Mouse (Mus musculus): ENCODE data around the gene Adcy7. TPM values are rescaled to one million over a fixed set of nuclear protein-coding genes. Genes with fewer than 3 reads are reported as not detected.
A peak's percentile ranks its signal among the peaks of the same experiment; 100 is the strongest.

Adcy7 gene
- total RNA-seq, 2 experiments from 2014 or later: 9.4 to 10.3 TPM

DNA sequence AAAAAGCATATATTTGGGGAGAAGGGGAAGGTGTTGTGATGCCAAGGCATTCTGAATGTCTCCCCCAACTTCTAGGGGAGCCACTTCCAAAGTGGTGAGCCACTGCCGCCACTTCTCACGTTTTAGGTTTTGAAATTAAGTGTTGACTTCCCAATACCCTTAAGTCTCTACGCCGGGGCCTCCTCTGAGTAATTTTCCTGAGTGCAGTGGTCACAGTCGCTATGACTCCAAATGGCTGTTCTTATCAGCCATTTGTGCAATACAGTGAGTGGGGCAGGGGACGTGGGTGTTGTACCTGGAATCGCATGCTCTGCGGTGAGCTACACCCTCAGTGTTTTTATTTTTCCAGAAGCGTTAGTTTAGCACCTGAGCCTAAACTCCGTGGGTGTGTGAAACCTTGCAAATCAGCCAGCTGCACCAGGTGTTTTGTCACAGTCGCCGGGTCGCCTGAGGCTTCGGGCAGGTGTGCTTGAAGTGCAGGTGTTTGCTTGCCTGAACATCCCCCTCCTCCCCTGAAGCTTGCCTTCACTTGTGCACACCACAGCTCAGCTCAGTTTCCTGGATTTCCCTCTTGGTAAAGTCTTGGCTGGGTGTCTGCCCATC lies 5.3 kb upstream of the Adcy7 start:
- intact Hi-C loops (cut with DNase I): loop anchor here (5.0 to 10.0 kb wide), 2 partner anchors 90 to 488 kb away; no protein-coding TSS in a partner anchor
- no peak for DNase-seq (ENCODE audit: extremely low spot score in 1 of 2, low spot score in 2 of 2)

DNA sequence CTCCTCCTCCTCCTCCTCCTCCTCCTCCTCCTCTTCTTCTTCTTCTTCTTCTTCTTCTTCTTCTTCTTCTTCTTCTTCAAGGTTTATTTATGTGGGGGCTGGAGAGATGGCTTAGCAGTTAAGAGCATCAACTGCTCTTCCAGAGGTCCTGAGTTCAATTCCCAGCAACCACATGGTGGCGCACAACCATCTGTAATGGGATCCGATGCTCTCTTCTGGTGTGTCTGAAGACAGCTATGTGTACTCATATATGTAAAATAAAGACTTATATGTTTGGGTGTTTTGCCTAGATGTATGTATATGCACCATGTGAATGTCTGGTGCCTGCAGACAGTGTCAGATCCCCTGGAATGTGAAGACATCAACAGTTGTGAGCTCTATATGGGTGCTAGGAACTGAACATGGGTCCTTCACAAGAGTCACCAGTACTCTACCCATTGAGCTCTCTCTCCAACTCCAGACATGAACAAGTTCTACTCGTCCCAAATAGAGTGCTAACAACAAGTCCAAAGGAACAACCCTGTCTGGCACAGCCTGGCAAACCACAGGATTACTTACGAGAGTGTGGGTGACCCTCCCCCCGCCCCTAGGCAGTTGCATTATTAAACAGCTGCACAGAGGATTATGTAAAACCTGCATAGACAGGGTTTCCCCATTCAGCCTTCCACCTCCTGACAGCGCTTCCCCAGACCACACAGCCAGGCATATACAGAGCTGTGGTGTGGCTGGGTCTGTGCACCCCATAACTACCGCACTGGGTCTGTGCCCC lies 2.9 kb upstream of the Adcy7 start:
- intact Hi-C loops (cut with DNase I): loop anchor here (5.0 to 10.0 kb wide), 2 partner anchors 88 to 486 kb away; no protein-coding TSS in a partner anchor
- no peak for DNase-seq (ENCODE audit: extremely low spot score in 1 of 2, low spot score in 2 of 2)

DNA sequence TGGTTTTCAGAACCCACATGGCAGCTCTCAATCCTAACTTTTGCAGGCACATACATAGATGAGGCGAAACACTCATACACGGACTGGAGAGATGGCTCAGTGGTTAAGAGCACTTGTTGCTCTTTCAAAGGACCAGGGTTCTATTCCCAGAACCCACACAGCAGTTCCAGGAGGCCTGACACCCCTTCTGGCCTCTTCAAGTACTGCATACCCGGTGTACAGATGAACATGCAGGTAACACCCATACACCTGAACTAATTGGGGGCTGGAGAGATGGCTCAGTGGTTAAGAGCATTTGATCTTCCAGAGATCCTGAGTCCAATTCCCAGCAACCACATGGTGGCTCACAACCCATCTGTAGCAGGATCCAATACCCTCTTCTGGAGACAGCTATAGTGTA lies 2.1 kb upstream of the Adcy7 start:
- no peak for DNase-seq (ENCODE audit: extremely low spot score in 1 of 2, low spot score in 2 of 2)
- intact Hi-C loops (cut with DNase I): loop anchor here (5.0 kb wide), 1 partner anchor 352 kb away; no protein-coding TSS in a partner anchor

DNA sequence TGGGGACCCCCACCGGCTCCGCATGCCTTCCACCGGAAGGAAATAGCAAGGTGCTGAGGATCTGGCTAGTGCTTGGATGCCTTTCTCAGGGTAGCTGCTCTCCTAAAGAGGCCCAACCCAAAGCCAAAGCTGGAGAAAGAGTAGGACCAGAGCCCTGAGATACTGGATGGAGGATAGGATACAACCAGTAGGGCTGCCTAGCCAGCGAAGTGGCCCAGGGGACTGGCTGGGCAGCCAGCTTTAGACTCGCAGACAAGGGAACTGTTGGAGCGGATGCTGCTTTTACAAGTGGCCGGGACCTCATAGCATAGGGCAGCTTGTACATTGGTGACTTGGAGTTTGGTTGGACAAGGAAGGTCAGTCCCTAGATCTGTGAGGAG lies 838 bp downstream of the Adcy7 start:
- DNase-seq (ENCODE audit: extremely low spot score in 1 of 2, low spot score in 2 of 2): no peak
- intact Hi-C loops (cut with DNase I): loop anchor here (5.0 kb wide), 1 partner anchor 349 kb away; no protein-coding TSS in a partner anchor

DNA sequence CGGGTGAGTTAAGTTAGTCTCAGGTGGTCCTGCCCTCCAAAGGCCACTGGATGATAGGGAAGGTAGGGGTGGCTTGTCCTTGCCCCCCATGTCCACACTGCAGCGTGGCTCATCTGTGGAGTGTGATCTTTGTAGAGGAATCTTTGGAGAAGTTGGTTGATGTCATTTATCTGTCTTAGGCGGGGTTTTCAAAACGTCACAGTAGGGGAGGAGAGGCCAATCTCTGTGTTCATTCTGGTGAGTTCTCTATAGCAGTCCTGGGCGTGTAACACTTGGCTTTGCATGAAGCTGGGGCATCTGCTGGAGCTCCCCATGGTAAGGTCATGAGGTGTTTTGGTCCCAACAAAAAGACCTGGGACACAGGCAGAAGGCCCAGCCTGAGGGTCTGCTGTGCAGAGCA lies 1.9 kb downstream of the Adcy7 start:
- no peak for DNase-seq (ENCODE audit: extremely low spot score in 1 of 2, low spot score in 2 of 2)
- intact Hi-C loops (cut with DNase I): loop anchor here (5.0 kb wide), 1 partner anchor 348 kb away; no protein-coding TSS in a partner anchor

DNA sequence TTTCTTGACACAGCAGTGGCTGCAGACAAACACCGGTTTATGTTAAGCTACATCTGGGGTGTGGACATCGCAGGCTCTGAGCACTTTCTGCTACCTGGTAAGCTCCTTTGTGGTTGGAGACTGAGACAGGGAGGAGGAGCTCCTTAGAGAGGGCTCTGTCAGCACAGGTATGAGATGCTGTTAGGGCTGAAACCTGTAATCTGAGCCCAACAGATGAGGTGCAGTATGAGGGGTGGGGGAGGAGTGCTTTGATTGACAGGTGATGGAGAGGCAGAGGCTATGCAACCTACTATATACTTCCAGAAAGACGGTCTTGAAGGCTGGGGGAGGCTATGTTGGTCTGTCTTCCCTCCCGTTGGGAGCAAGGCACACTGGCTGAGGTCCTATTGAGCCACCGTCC lies 7.0 kb downstream of the Adcy7 start:
- intact Hi-C loops (cut with DNase I): no loop called here
- DNase-seq (ENCODE audit: extremely low spot score in 1 of 2, low spot score in 2 of 2): no peak

DNA sequence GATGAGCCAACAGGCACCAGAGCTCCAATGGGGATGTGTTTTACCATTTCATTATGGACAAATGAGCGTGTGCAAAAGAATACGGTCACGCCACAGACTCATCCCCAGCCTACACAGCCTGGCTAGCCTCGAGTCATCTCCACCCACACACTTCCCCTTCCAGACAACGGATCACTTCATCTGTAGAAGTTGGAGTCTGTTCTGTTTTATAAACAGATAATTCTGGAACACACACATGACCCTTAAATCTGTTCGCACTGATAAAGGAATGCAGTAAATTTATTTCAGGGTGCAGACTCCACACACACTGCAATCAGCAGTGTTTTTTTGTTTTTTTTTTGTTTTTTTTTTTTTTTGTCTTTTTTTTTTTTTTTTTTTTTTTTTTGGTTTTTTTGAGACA lies 7.5 kb downstream of the Adcy7 start:
- no peak for DNase-seq (ENCODE audit: extremely low spot score in 1 of 2, low spot score in 2 of 2)
- intact Hi-C loops (cut with DNase I): no loop called here

DNA sequence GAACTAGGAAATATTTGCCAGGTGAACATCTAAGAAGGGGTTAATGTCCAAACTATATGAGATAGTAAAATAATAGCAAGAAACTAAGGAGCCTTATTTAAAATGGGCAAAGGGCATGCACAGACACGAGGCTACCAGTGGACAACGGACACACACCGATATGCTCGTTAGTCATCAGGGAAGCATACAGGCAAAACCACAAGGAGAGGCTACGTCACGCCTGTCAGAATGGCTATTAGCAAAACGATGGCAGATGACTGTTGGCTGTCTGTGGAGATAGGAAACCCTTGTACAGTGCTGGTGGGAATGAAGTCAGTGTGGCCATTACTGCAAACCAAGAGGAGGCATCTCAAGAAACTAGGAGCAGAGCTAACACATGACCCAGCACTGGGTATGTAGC lies 8.7 kb downstream of the Adcy7 start:
- intact Hi-C loops (cut with DNase I): no loop called here
- DNase-seq (ENCODE audit: extremely low spot score in 1 of 2, low spot score in 2 of 2): no peak

DNA sequence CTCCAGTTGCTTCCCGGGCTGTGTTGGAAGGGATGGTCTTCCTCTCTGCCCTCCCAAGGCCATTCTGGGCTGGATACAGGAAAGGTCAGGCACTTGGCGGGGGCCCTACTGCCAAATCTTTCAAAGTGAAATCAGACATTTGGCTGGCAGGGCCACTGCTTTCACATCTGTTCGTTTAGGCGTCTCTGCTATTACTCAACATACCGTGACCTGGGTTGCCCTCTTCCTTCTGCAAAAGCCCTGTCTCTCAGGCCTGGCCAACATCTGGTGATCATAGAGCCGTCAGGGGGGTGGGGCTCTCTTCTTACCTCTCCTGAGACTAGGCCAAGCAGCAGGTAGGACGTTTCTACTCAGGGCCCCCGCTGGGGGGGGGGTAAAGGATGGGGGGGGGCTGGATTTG lies 10.5 kb downstream of the Adcy7 start:
- intact Hi-C loops (cut with DNase I): no loop called here
- DNase-seq (ENCODE audit: extremely low spot score in 1 of 2, low spot score in 2 of 2): peak in 1 of 2 experiments; percentile 39

DNA sequence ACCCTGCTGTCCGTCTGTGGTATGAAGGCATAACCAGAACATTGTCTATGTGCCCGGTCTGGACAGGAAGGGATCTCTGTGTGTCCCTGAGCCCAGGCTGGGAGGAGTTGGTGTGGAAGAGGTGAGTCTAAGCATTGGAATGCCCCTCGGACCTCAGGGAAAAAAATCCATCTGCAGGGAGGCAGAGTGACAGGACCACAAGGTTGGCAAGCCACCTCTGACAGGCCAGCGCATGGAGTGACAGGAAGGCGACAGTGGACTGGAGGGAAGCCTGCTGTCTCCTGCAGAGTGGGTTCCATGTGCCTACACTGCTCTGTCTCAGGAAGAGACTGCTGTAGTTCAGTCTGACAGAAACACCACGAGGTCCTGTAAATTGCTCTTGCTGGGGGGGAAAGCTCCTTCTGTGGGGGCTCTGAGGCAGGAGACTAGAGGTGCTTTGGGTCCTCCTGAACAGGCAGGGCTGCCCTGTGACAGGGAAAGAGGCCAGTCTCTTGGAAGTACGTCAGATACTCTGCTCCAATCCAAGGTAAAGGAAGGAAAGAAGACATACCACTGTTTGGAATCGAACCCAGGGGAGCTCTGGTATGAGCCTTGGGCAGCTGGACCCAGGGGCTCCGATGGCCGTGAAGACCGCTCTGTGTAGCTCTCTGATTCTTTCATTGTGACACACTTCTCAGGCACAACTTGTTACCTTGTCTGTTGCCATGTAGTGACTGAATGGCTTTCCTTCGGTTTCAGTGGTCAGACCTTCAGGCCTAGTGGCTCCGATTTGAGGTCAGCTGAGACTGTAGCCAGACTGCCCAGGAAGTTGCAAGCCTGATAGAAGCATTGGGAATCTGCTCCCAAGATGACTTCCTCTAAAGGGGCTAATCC lies 11.3 kb downstream of the Adcy7 start:
- intact Hi-C loops (cut with DNase I): no loop called here
- DNase-seq (ENCODE audit: extremely low spot score in 1 of 2, low spot score in 2 of 2): no peak

DNA sequence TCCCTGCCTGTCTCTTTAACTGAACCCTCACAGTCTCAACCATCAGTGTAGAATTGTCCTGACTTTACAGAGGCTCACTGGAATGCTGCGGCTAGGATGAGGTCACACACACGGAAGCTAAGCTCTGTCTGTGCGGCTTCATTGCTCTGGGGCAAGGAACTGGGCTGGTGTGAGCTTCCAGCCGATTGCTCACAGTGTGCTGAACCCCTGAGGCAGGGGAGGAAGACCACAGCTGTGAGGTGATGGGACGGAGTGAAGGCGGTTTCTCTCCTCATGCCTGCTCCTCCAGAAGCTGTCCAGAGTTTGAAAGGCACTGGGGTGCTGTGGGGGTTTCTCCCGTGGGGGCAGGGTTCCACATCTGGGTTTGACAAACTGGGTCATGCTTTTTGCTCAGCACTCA lies 12.5 kb downstream of the Adcy7 start:
- intact Hi-C loops (cut with DNase I): no loop called here
- peak in 1 of 2 experiments; percentile 24 for DNase-seq (ENCODE audit: extremely low spot score in 1 of 2, low spot score in 2 of 2)

DNA sequence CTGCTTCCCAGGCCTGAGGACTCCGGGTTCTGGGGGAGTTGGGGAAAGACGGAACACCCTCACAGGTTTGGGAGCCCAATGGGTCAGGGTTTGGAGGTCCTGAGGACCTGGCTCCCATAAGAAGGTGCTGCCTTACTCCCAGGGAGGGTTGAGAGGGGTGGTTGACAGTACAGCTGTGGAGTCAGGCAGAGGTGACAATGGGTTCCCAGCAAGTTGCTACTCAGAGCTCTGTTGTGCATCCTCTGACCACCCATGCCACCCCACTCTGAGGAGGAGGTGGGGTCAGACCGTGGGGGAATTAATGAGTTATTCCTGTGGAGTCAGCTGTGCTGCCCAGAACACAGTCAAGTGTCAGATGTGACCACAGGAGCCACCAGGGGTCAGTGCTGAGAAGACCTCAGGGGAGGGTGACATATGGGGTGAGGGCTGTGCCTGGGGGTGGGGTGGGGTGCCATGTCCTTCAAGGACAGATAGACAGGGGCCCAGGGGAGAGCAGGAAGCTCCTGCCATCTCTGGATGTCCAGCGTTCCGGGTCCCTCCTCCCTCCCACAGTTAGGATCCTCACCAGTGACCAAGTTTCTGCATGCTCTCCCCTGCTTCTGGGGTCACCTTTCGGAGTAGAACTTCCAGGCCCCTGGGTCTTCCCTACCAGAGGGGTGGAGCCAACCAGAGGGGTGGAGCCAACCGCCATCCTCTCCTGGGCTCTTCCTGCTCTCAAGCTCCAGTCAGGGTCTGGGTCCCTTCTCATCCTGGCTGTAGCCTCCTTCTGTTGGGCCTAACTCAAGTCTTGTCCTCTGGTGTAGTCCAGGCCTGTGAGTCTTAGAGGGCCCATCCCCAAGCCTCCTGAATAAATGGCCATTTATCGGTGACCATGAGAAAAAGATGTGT lies 13.5 kb downstream of the Adcy7 start:
- peak in 1 of 2 experiments; percentile 47 for DNase-seq (ENCODE audit: extremely low spot score in 1 of 2, low spot score in 2 of 2)
- intact Hi-C loops (cut with DNase I): no loop called here

DNA sequence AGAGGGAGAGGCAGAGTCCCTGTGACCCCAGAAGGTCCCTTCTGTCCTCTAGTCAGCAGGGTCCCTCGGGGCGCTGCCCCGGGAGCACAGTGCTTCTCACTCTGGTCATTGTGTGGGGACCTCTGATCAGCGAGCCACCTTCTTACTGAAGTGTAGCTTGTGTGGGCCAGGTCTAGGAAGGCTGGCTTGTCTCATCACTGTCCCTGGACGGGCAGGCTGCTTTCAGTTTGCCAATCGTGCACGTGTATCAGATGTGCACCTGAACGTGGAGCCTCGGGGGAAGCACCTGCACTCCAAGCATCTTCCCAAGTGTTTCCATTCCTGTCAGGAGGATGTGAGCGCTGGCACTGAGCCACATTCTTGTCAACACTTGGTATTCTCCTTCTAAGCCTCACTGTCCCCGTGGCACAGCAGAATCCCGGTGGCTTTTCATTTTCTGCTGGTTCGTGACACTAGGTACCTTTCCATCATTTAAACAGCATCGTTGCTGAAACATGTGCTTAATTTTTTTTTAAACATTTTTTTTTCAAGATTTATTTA lies 14.3 kb downstream of the Adcy7 start:
- intact Hi-C loops (cut with DNase I): no loop called here

DNA sequence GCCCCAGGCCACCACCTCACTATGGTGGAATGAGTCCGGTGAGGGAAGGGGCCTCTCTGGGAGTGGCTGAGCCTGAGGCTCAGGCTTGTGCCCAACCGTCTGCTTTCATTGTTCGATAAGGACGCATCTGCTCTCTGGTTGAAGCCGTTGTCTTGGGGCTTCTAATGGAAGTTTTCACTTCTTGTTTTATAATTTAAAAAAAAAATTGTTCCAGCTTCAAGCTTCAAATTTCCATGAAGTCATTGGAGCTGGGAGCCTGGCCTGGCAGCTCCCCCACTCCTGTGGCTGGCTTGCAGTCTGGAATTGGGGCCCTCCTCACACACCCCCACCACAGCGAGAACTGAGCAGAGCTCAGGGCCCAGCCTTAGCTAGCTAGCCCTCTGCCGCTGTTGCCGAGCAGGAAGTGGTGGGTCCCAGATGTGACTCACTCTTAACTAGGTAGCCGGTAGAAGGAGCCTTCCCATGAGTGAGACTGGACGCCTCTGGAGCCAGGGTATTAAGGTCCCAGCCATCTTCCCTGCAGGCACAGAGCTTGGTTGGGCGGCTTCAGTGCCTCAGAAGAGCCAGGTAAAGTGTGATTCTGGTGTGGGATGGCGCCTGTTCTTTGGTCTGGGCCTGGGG lies 16.5 kb downstream of the Adcy7 start:
- intact Hi-C loops (cut with DNase I): no loop called here
- no peak for DNase-seq (ENCODE audit: extremely low spot score in 1 of 2, low spot score in 2 of 2)

More for the DNA sequence above, 14.3 kb downstream of the Adcy7 start:
- DNase-seq (ENCODE audit: extremely low spot score in 1 of 2, low spot score in 2 of 2): peak in 1 of 2 experiments; percentile 48

DNA sequence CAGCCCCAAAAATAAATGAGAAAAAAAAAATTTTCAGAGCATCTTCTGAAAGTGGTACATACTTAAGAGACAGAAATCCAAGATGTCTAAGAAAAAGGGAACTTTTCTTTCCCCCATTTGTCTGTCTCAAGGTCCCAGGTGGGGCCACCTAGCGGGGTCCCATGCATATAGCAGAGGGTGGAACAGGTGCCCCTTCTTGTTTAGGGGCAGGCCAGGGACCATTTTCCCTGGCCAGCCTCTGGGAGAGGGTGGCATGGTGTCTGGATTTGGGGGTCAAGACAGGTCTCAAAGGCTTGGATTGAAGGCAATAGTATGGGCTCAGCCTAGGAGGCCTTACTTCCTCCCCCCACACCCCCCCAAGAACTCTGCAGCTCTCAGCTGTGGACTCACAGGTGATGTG lies 17.7 kb downstream of the Adcy7 start:
- intact Hi-C loops (cut with DNase I): no loop called here
- no peak for DNase-seq (ENCODE audit: extremely low spot score in 1 of 2, low spot score in 2 of 2)

DNA sequence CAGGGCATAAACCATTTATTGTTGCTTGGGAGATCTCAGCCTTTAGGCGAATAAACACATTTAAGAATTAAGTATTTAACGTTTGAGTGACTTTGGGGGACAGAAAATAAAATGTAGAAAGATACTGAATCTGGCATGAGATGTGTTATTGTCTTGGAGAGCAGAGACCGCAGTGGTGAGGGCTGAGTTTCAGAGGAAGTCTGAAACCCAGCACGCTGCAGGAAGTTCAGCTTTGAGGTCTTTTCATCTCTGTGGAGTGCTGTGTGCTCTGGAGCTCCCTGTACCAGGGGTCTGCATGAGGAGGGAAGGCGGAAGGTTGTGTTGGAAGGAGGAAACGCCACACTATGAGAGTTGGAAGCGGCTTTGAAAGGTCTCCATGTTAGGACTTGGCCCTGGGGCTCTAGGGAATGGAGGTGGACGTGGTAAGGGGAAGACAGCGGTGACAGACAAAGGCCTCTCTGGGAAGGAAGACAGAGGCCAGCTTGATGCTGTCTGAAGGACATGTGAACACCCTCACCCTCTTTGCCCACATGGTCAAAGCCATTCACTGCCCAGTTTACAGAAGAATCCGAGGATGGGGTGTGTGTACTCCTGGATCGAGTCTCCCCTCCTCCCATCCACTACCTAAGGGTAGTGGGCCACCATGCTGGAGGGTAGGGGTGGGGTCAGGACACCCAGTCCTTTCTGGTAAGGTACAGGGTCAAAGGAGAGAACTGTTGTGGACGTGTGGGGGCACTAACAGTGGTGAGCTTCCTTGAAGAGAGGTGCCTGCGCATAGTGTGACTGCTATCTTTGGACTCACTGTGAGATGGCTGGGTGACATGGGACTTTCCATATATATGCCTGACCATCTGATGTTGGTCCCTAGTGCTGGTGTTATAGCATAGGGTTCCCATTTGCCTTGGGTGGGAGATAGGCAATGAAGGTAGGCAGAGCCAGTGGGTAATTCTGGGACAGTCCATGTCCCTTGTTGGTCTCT lies 18.4 kb downstream of the Adcy7 start:
- intact Hi-C loops (cut with DNase I): no loop called here
- no peak for DNase-seq (ENCODE audit: extremely low spot score in 1 of 2, low spot score in 2 of 2)

DNA sequence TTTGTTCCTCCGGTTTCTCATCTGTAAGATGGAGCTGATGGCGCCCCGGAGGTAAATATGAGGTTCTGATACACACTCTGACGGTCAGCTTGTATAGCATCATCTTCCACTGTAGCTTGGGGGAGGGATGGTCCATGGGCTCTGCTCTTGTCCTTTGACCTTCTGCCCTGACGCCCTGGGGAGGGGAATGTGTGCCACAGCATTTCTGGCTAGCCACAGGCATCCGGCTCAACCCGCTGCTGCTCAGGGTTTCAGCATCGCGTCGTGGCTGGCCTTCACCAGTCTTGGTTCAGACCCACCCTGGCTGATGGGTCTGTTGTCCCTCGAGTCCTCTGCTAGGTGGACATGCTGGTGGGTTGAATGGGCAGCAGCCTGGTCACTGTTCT lies 19.1 kb downstream of the Adcy7 start:
- DNase-seq (ENCODE audit: extremely low spot score in 1 of 2, low spot score in 2 of 2): no peak
- intact Hi-C loops (cut with DNase I): no loop called here
